Mouse (Mus musculus) mouse trophoblast stem cell (cell line): Measurements from ENCODE around the gene Flrt3.

Experiments used
- in situ Hi-C, 2 experiments: fragments of 300-500 bp; cut with MseI, MboI; formaldehyde crosslinking; loops; 2 replicates in 1 of 2; 3 replicates in 1 of 2; pipeline ENCODE4 v1.15.1; 2025

The Flrt3 gene

DNA sequence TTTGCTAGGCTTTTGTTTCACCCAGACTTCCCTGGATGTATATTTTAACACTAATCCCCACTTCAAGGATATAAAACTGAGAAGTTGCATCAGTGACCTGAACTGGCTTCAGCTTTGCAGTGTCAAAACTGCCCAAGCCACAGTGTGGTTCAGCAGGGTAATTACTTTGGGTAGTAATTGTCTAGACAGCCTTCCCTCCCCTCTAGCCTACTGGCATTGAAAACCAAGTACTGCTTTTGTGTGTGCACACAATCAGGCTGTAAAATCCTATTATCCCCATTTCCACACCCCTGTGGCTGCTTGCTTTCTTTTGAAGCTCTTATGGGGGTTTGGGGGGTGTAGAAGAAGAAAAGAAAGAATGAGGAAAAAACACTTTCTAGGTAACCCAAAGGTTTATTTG is 17.8 kb downstream of the Flrt3 start:
- in situ Hi-C loops, result no loop called here

DNA sequence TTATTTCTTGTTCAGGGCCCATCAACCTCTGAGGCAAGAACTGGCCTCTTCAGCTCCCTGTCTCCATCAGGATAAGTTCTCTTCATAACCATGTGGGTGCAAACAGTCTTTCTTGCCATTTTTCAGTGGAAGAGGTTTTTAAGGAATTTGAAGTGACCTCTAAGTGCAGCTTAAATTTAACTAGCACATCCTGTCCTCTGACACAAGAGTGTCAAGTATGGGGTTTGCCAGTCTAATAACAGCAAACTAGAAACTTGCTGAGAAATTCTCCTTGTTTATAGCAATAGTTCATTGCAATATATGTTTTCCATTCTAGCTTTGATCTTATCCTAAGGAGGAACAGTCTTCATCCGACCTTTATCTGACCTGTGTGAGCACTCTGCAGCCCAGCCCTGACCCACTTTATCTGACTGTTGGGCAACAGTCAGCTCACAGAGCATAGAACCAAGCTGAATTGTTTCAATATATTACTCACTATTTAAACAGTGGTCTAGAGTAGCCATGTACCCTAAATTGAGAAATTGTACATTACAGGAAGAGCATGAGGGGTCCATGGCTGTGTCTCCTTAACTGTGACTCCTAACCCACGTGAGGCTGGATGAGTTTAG is 49.4 kb downstream of the Flrt3 start:
- in situ Hi-C loops, result no loop called here

DNA sequence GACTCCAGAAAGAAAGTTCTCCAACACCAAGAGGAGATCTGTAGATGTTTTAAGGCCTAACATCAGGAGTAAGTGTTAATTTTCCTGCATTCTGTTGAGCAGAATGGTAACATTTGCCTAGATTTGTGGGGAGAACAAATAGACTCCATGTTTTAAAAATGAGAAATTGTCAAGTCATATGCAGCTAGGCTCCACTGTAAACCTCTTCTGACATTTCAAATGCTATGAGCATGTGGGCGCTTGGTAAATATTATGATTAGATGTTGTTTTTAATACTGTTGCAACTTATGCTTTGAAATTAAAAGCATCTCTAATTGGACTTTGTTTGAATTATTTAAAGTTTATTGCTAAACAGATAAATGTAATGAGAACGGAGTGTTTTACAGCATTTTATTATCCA is 55.8 kb downstream of the Flrt3 start:
- in situ Hi-C loops, result no loop called here
